Mouse (Mus musculus) liver, postnatal 0 days (tissue): ENCODE data around the gene BC055324. TPM values are rescaled to one million over a fixed set of nuclear protein-coding genes. Genes with fewer than 3 reads are reported as not detected.
"Not testable (repeated sequence)": the region's sequence is repeated elsewhere in the genome, so short reads cannot be mapped to it uniquely, and the experiment has no call there.

Source experiments
- ATAC-seq: fragments of 200-750 bp; cut with Nextera tagmentation; 2 replicates; pipeline ENCODE4 v1.8.0; 2017; ENCODE audit warnings: mild to moderate bottlenecking, moderate library complexity
- DNase-seq: peaks from one replicate; pipeline ENCODE4 v3.0.0-alpha.2; 2016
- H3K27ac ChIP-seq: fragments of 300-500 bp; sonication (generic); 2 replicates; pipeline ENCODE4 v1.5.1; 2014; ENCODE audit warnings: antibody characterized with exemption, moderate library complexity, mild to moderate bottlenecking, low read depth
- H3K27me3 ChIP-seq: fragments of 300-500 bp; sonication (generic); 2 replicates; pipeline ENCODE4 v1.6.1; 2014; ENCODE audit warnings: low read length, control low read depth, mixed read lengths; ENCODE audit not compliant: insufficient read depth
- H3K36me3 ChIP-seq: fragments of 300-500 bp; sonication (generic); replicated peaks from 2 replicates; pipeline ENCODE4 v1.6.1; 2014; ENCODE audit warnings: mild to moderate bottlenecking, control low read depth, low read length, moderate library complexity, mixed read lengths; ENCODE audit not compliant: insufficient read depth
- H3K4me1 ChIP-seq: fragments of 300-500 bp; sonication (generic); 2 replicates; pipeline ENCODE4 v1.6.1; 2014; ENCODE audit warnings: antibody characterized with exemption, mild to moderate bottlenecking, control low read depth; ENCODE audit not compliant: insufficient read depth
- H3K4me2 ChIP-seq: fragments of 300-500 bp; sonication (generic); 2 replicates; pipeline ENCODE4 v1.6.1; 2014; ENCODE audit warnings: low read depth, mild to moderate bottlenecking, low read length, moderate library complexity, mixed read lengths
- H3K4me3 ChIP-seq: fragments of 300-500 bp; sonication (generic); 2 replicates; pipeline ENCODE4 v1.5.1; 2014; ENCODE audit warnings: low read depth, low read length
- H3K9ac ChIP-seq: fragments of 300-500 bp; sonication (generic); replicated peaks from 2 replicates; pipeline ENCODE4 v1.6.1; 2014; ENCODE audit warnings: mild to moderate bottlenecking, moderate library complexity
- H3K9me3 ChIP-seq: fragments of 300-500 bp; sonication (generic); 2 replicates; pipeline ENCODE4 v1.6.1; 2016; ENCODE audit warnings: mild to moderate bottlenecking, control low read depth, low read length, mixed read lengths
- CTCF ChIP-seq: sonication (generic); IDR thresholded peaks from 2 replicates; pipeline ENCODE4 v1.5.1; 2016; ENCODE audit warnings: antibody characterized with exemption, low read depth
- EP300 ChIP-seq: IDR thresholded peaks from 2 replicates; pipeline ENCODE4 v1.6.1; 2016; ENCODE audit warnings: antibody characterized with exemption, low read depth, mild to moderate bottlenecking
- WGBS: fragments of 180-500 bp; shearing (Covaris S2); extraction: QIAGEN DNeasy Blood & Tissue Kit; methylation state at CpG from one replicate; pipeline ENCODE4 v1.1.7; 2014; ENCODE audit not compliant: insufficient replicate concordance; 5-methylcytosine and 5-hydroxymethylcytosine counted together
- polyA plus RNA-seq: library from polyadenylated mRNA; unstranded; fragments of >200 nt; fragmentation: Nextera tagmentation; extraction: Ambion mirVana; gene quantifications from 2 replicates; pipeline ENCODE4 v1.2.1, GENCODE M21; 2015

Gene BC055324
- 3.1 and 3.4 TPM in 2 replicates for polyA plus RNA-seq

DNA sequence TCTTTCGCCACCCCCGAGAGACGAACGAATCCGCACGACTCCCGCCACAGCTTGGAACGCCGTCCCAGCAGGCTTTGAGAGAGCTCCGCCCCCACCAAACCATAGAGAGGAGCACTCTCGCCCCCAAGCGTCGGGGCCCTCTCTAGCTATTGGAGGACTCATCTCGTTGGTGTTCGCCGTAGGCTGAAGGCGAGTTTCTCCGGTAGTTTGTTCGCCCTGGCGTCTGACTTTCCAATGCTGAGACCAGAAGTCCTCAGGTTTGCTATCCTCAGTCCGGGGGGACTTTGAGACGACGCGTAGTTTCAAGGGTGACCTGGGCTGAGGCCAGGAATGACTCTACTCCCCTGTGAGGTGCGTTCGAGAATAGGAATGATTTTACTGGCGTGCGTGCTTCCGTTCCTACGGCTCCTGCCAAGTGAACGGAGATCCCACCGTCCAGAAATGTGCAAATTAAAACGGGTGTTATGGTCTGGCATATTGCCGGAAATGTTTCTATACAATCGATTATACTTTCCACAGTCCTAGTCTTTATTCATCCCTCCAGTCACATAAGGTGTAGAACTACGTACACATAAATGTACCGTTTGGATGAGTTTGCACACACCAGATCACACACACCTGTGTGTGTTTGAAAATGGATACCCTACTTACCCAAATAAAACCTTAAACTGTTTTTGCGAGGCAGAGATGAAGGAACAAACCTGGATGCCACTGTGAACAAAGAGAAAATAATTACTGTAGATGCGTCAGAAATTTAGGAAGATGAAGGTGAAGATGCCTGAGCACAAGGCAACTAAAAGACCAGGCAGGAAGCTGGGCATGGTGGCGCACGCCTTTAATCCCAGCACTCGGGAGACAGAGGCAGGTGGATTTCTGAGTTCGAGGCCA lies at the start of gene BC055324, which contains the start of gene Mettl18:
Gene BC055324, minus strand, starts transcription at position 76 of the 888 bp plus-strand sequence.
Gene Mettl18, plus strand, starts transcription at position 169 of the 888 bp plus-strand sequence.
- H3K27me3 ChIP-seq: no peaks in the 10 kb centered on the region
- H3K4me2 ChIP-seq: peak within 1 kb of the TSS; percentile 82
- H3K36me3 ChIP-seq: no peaks in the 10 kb centered on the region
- TF ChIP-seq EP300 (peak; percentile 51; the same call in 1 of the 2 replicates), CTCF (peak; percentile 62)
- H3K4me3 ChIP-seq: peak within 1 kb of the TSS; percentile 92
- DNase-seq (peak; percentile 94), ATAC-seq (peak; percentile 99)
- 2% methylated on average over 43 of the region's 43 CpGs for WGBS
- no peaks in the 10 kb centered on the region for H3K9me3 ChIP-seq
- H3K9ac ChIP-seq: peak within 1 kb of the TSS; percentile 88
- 0 out of 2 replicates have a peak, but pooled peaks cover 8% of the 10 kb centered on the region for H3K4me1 ChIP-seq
- peak within 1 kb of the TSS; percentile 88 for H3K27ac ChIP-seq

DNA sequence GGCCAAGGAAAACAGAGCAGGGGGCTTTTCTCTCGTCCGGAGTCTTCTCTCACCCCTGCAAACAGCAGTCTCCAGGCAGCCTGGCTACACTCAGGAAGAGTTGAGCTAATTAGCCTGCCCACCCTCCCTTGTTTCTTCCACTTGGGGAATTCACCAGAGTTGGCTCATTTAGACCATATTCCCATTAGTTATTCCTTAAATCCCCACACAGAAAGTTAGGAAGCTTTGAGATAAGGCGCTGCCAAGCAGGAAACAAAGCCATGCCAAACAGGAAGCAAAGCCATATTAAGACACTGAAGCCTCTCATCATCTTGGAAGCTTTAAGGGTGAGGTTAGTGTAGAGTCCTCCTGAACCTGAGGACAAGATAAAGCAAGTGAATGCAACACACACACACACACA lies 49.0 kb upstream of the BC055324 start:
- Histone ChIP-seq H3K4me1 (no peaks in the 10 kb centered on the region), H3K9me3 (no peaks in the 10 kb centered on the region; the same call in 1 of the 2 replicates), H3K36me3 (no peaks in the 10 kb centered on the region), H3K27ac (no peak overlapping the region), H3K9ac (no peak overlapping the region), H3K4me2 (no peak overlapping the region), H3K4me3 (no peak overlapping the region), H3K27me3 (no peaks in the 10 kb centered on the region)
- WGBS: 61% methylated on average over 3 of the region's 3 CpGs
- DNase-seq (peak; percentile 21), ATAC-seq (no peak)
- no peak for TF ChIP-seq EP300
- TF ChIP-seq CTCF: no peak

DNA sequence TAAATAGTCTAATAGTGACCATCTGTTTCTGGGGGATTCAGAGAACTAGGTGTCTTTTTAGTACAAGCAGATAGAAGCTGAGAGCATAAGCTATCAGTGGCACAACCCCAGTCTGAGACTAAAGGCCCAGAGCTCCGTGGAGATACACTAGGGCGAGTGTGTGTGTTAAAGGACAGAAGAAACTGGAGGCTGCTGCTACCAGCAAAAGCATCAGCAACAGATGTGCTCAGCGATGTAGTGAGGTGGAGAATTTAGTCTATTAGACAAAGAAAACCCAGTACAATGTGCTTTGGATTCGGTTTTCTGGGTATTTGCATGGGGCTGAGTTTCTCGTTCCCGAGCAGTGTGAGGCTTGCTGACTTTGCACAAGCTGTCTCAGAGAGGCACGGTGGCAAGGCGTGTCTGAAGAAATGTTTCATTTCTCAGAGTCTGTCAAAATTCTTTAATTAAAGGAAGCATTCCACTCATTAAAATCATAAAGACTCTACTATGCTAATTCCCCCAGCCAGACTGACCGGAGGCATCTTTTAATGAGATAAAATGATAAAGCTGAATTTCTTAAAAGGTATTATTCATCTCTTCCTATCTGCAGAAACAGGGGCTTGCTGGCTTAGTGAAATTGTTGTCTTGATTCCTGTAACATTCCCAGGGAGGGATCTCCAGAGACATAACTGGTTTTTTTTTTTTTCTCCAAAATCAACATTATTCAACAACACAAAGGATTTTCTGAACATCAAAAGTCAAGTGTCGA lies 46.0 kb upstream of the BC055324 start:
- no peaks in the 10 kb centered on the region for H3K27me3 ChIP-seq
- ATAC-seq: no peak
- H3K27ac ChIP-seq: no peak overlapping the region
- H3K4me2 ChIP-seq: no peak overlapping the region
- H3K9me3 ChIP-seq: no peaks in the 10 kb centered on the region; the same call in 1 of the 2 replicates
- WGBS: 72% methylated on average over 10 of the region's 10 CpGs
- H3K4me1 ChIP-seq: no peaks in the 10 kb centered on the region
- no peak for DNase-seq
- TF ChIP-seq CTCF: no peak
- TF ChIP-seq EP300: no peak
- H3K9ac ChIP-seq: no peak overlapping the region
- no peaks in the 10 kb centered on the region for H3K36me3 ChIP-seq
- H3K4me3 ChIP-seq: no peak overlapping the region

DNA sequence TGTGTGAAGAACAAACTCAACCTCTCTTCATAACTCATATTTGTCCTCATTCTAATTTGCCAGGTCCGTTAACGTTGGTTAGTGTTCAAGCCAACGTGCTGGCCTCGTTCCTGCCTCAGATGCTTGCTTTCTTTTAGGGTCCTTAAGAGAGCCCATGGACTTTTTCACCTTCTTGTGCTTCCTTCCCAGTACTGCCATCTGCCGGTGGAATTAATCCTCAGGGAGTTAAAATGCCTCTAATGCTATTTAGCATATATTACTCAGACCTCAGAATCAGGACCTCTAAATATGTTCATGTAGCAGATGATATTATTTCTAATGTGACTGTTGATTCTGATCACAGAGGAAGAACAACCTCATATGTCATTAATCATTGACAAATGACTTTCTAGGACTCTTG lies 32.8 kb upstream of the BC055324 start:
- H3K27ac ChIP-seq: no peak overlapping the region
- no peaks in the 10 kb centered on the region for H3K36me3 ChIP-seq
- WGBS: 56% methylated on average over 5 of the region's 5 CpGs
- no peak overlapping the region for H3K4me2 ChIP-seq
- TF ChIP-seq CTCF: peak; percentile 22; the same call in 1 of the 2 replicates
- TF ChIP-seq EP300: no peak
- no peak overlapping the region for H3K9ac ChIP-seq
- DNase-seq: no peak
- H3K4me1 ChIP-seq: no peaks in the 10 kb centered on the region
- no peak for ATAC-seq
- no peak overlapping the region for H3K4me3 ChIP-seq
- H3K9me3 ChIP-seq: no peaks in the 10 kb centered on the region
- no peaks in the 10 kb centered on the region for H3K27me3 ChIP-seq

DNA sequence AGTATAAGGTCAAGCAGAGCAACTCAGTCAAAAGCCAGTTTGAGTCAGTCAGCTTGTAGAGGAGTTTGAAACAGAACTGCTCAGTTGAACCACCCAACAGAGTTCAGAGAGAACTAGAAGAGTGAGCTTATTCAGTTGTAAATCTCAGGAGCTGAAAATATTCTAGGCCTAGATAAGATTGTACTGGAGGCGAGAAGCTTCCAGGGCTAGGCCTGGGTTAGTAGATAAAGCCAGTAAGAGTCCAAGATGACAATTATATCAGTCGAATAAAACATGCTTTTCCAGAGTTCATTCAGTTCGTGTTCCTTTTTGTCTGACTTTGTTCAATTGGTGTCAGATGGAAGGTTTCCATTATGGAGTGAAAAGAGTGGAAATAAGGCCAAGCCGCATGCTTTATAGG lies 31.1 kb upstream of the BC055324 start:
- 59% methylated on average over 4 of the region's 4 CpGs for WGBS

DNA sequence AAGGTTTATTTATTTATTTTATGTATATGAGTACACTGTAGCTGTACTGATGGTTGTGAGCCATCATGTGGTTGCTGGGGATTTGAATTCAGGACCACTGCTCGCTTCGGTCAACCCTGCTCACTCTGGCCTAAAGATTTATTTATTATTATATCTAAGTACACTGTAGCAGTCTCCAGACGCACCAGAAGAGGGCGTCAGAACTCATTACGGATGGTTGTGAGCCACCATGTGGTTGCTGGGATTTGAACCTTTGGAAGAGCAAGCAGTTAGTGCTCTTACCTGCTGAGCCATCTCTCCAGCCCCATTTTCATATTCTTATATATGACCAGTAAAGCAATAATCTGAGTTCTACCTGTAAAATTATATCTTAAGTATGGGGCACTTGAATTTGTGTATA lies 27.5 kb upstream of the BC055324 start:
- not testable (repeated sequence) for H3K9me3 ChIP-seq
- TF ChIP-seq CTCF: 0 out of 2 replicates have a peak, but pooled peaks have one; percentile 15
- WGBS: 75% methylated on average over 5 of the region's 5 CpGs

More for the DNA sequence above, 31.1 kb upstream of the BC055324 start:
- H3K4me3 ChIP-seq: no peak overlapping the region
- no peak for TF ChIP-seq EP300
- no peak for TF ChIP-seq CTCF
- H3K36me3 ChIP-seq: no peaks in the 10 kb centered on the region
- H3K27me3 ChIP-seq: no peaks in the 10 kb centered on the region
- no peak overlapping the region for H3K27ac ChIP-seq
- H3K9ac ChIP-seq: no peak overlapping the region
- ATAC-seq: no peak
- DNase-seq: no peak
- H3K4me2 ChIP-seq: no peak overlapping the region
- H3K4me1 ChIP-seq: no peaks in the 10 kb centered on the region
- no peaks in the 10 kb centered on the region for H3K9me3 ChIP-seq

DNA sequence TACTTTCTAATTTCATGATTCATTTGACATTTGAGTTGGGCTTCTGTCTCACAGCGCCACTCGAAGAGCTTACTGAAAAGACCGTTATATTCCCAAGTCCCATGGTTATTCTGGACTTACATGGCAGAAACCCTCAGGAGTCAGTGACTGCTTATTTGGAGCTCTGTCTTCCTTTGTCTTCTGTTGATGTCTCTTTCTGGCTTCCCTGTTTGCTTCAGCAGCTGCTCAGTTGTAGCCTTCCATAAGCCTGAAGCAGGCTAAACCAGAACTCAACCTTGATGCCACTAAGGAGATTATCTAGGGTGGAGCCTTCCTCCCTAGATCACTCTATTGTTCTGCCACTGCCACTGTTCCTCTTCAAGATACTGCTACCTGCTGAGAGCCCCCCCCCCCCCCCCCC lies 26.1 kb upstream of the BC055324 start:
- not testable (repeated sequence) for H3K9me3 ChIP-seq, DNase-seq, ATAC-seq, H3K4me2 ChIP-seq, H3K9ac ChIP-seq, H3K27me3 ChIP-seq, H3K36me3 ChIP-seq, H3K4me1 ChIP-seq, H3K27ac ChIP-seq, H3K4me3 ChIP-seq
- WGBS: 80% methylated on average over 3 of the region's 3 CpGs

More for the DNA sequence above, 27.5 kb upstream of the BC055324 start:
- not testable (repeated sequence) for H3K9ac ChIP-seq, H3K4me3 ChIP-seq, H3K4me1 ChIP-seq, H3K27me3 ChIP-seq, ATAC-seq, H3K36me3 ChIP-seq, H3K27ac ChIP-seq, DNase-seq, H3K4me2 ChIP-seq
